Mouse (Mus musculus): ENCODE results near the gene Ctns. TPM values are rescaled to one million over a fixed set of nuclear protein-coding genes. Genes with fewer than 3 reads are reported as not detected.

Ctns gene
- polyA plus RNA-seq, 1 experiment from 2014 or later, result 21.5 TPM

Other genes with a start within 250 kb of the Ctns start
- gene Atp2a3, start 237.9 kb downstream of the Ctns start, polyA plus RNA-seq (2015; fragmentation: Nextera tagmentation; extraction: Ambion mirVana), result 5.4 and 5.9 TPM in 2 replicates
- 1.7 and 3.1 TPM in 2 replicates for gene P2rx1, start 199.9 kb downstream of the Ctns start, polyA plus RNA-seq (2015; fragmentation: Nextera tagmentation; extraction: Ambion mirVana)
- gene Camkk1, start 180.0 kb downstream of the Ctns start, polyA plus RNA-seq (2015; fragmentation: Nextera tagmentation; extraction: Ambion mirVana), result 7.4 and 7.7 TPM in 2 replicates
- 11.1 and 12.7 TPM in 2 replicates for gene Ncbp3, start 151.3 kb downstream of the Ctns start, polyA plus RNA-seq (2015; fragmentation: Nextera tagmentation; extraction: Ambion mirVana)
- gene Itgae, start 108.5 kb downstream of the Ctns start, polyA plus RNA-seq (2015; fragmentation: Nextera tagmentation; extraction: Ambion mirVana), result 0.24 and 0.44 TPM in 2 replicates
- 16.9 and 18.5 TPM in 2 replicates for gene Haspin, start 60.7 kb downstream of the Ctns start, polyA plus RNA-seq (2015; fragmentation: Nextera tagmentation; extraction: Ambion mirVana)
- 0.81 TPM in 2 replicates for gene P2rx5, start 38.6 kb downstream of the Ctns start, polyA plus RNA-seq (2015; fragmentation: Nextera tagmentation; extraction: Ambion mirVana)
- 121 and 123 TPM in 2 replicates for gene Emc6, start 22.0 kb downstream of the Ctns start, polyA plus RNA-seq (2015; fragmentation: Nextera tagmentation; extraction: Ambion mirVana)
- gene Tax1bp3, start 22.0 kb downstream of the Ctns start, polyA plus RNA-seq (2015; fragmentation: Nextera tagmentation; extraction: Ambion mirVana), result 231 and 251 TPM in 2 replicates
- 2.4 and 2.6 TPM in 2 replicates for gene Shpk, start 418 bp upstream of the Ctns start, polyA plus RNA-seq (2015; fragmentation: Nextera tagmentation; extraction: Ambion mirVana)
- 0.24 TPM in 1 of 2 replicates, not detected in the other for gene Trpv1, start 35.2 kb upstream of the Ctns start, polyA plus RNA-seq (2015; fragmentation: Nextera tagmentation; extraction: Ambion mirVana)
- 0.12 and 0.21 TPM in 2 replicates for gene Trpv3, start 68.3 kb upstream of the Ctns start, polyA plus RNA-seq (2015; fragmentation: Nextera tagmentation; extraction: Ambion mirVana)
- gene Aspa, start 130.6 kb upstream of the Ctns start, polyA plus RNA-seq (2015; fragmentation: Nextera tagmentation; extraction: Ambion mirVana), result 30.8 and 32.0 TPM in 2 replicates
- gene Gm49340, start 130.7 kb upstream of the Ctns start, polyA plus RNA-seq (2015; fragmentation: Nextera tagmentation; extraction: Ambion mirVana), result not detected in 2 replicates
- 0.27 and 0.29 TPM in 2 replicates for gene Spata22, start 130.7 kb upstream of the Ctns start, polyA plus RNA-seq (2015; fragmentation: Nextera tagmentation; extraction: Ambion mirVana)
- not detected in 2 replicates for gene Olfr20, start 151.7 kb upstream of the Ctns start, polyA plus RNA-seq (2015; fragmentation: Nextera tagmentation; extraction: Ambion mirVana)
- not detected in 2 replicates for gene Olfr376, start 172.2 kb upstream of the Ctns start, polyA plus RNA-seq (2015; fragmentation: Nextera tagmentation; extraction: Ambion mirVana)
- gene Olfr1, start 200.6 kb upstream of the Ctns start, polyA plus RNA-seq (2015; fragmentation: Nextera tagmentation; extraction: Ambion mirVana), result not detected in 2 replicates
- not detected in 2 replicates for gene Olfr378, start 229.4 kb upstream of the Ctns start, polyA plus RNA-seq (2015; fragmentation: Nextera tagmentation; extraction: Ambion mirVana)

All from kidney, embryonic 16.5 days (tissue).